Mouse (Mus musculus) liver, adult 2 months (tissue): ENCODE data around the gene Chchd6. TPM values are rescaled to one million over a fixed set of nuclear protein-coding genes. Genes with fewer than 3 reads are reported as not detected.

Experiments used
- DNase-seq: peaks from one replicate; pipeline ENCODE4 v3.0.0-alpha.2; 2011; ENCODE audit warnings: low read depth, low spot score; ENCODE audit errors: extremely low read depth
- H3K27ac ChIP-seq: fragments of 200-500 bp; replicated peaks from 2 replicates; pipeline ENCODE4 v1.5.1; 2012; ENCODE audit warnings: low read depth, mild to moderate bottlenecking, control low read depth, inconsistent platforms, low read length; ENCODE audit not compliant: insufficient read depth
- H3K27me3 ChIP-seq: fragments of 200-500 bp; 2 replicates; pipeline ENCODE4 v1.6.1; 2012; ENCODE audit warnings: mild to moderate bottlenecking, moderate library complexity, low read length, inconsistent platforms; ENCODE audit not compliant: control insufficient read depth, insufficient read depth
- H3K36me3 ChIP-seq: fragments of 200-500 bp; 2 replicates; pipeline ENCODE4 v1.6.1; 2012; ENCODE audit warnings: low read length, inconsistent platforms; ENCODE audit not compliant: control insufficient read depth, insufficient read depth
- H3K4me1 ChIP-seq: fragments of 200-500 bp; 2 replicates; pipeline ENCODE4 v1.6.1; 2011; ENCODE audit warnings: low read length; ENCODE audit not compliant: control insufficient read depth, insufficient read depth
- H3K4me3 ChIP-seq: fragments of 200-500 bp; 2 replicates; pipeline ENCODE4 v1.5.1; 2011; ENCODE audit warnings: low read depth, mild to moderate bottlenecking, control low read depth, low read length, moderate library complexity; ENCODE audit not compliant: insufficient read depth
- H3K79me2 ChIP-seq: fragments of 200-500 bp; 2 replicates; pipeline ENCODE4 v1.6.1; 2012; ENCODE audit warnings: inconsistent platforms, mild to moderate bottlenecking, low read length, moderate library complexity; ENCODE audit not compliant: control insufficient read depth, insufficient read depth
- H3K9ac ChIP-seq: fragments of 200-500 bp; 2 replicates; pipeline ENCODE4 v1.6.1; 2012; ENCODE audit warnings: low read depth, mild to moderate bottlenecking, control low read depth, inconsistent platforms, low read length
- CTCF ChIP-seq: fragments of 200-500 bp; IDR thresholded peaks from 2 replicates; pipeline ENCODE4 v1.5.1; 2011; ENCODE audit warnings: low read depth, low read length, control low read depth
- POLR2A ChIP-seq: fragments of 200-500 bp; IDR thresholded peaks from 2 replicates; pipeline ENCODE4 v1.6.1; 2011; ENCODE audit warnings: low read length, control low read depth; ENCODE audit not compliant: insufficient read depth; ENCODE audit errors: extremely low read depth
- WGBS: fragments of 180-500 bp; shearing (Covaris S2); methylation state at CpG from one replicate; pipeline ENCODE4 v1.1.7; 2018; 5-methylcytosine and 5-hydroxymethylcytosine counted together
- polyA plus RNA-seq: library from polyadenylated mRNA; depleted of rRNA; stranded (reverse); fragments of >200 nt; gene quantifications from 2 replicates; pipeline ENCODE4 v1.2.3, GENCODE M21; 2012
- total RNA-seq: library from RNA; depleted of rRNA; stranded (reverse); fragments of >200 nt; gene quantifications from 2 replicates; pipeline ENCODE4 v1.2.3, GENCODE M21; 2014

Chchd6 gene
- total and polyA plus RNA-seq, 2 experiments, result 5.0 to 6.9 TPM

GRCm38 (mm10) chr6:89457601-89458000 is 137.9 kb downstream of the Chchd6 start:
- Histone ChIP-seq H3K36me3 (no peaks in the 10 kb centered on the region), H3K27me3 (no peaks in the 10 kb centered on the region), H3K4me3 (no peak overlapping the region), H3K27ac (no peak overlapping the region), H3K9ac (no peak overlapping the region), H3K4me1 (no peaks in the 10 kb centered on the region), H3K79me2 (no peaks in the 10 kb centered on the region)
- 93% methylated on average over 2 of the region's 2 CpGs for WGBS
- TF ChIP-seq CTCF (no peak), POLR2A (no peak)
- no peak for DNase-seq

GRCm38 (mm10) chr6:89456409-89456961 is 139.0 kb downstream of the Chchd6 start:
- Histone ChIP-seq H3K27ac (no peak overlapping the region), H3K36me3 (no peaks in the 10 kb centered on the region), H3K27me3 (no peaks in the 10 kb centered on the region), H3K4me3 (no peak overlapping the region), H3K4me1 (no peaks in the 10 kb centered on the region), H3K79me2 (no peaks in the 10 kb centered on the region), H3K9ac (no peak overlapping the region)
- 95% methylated on average over 1 of the region's 1 CpGs for WGBS
- no peak for DNase-seq
- TF ChIP-seq POLR2A, result no peak
- TF ChIP-seq CTCF, result no peak

DNA sequence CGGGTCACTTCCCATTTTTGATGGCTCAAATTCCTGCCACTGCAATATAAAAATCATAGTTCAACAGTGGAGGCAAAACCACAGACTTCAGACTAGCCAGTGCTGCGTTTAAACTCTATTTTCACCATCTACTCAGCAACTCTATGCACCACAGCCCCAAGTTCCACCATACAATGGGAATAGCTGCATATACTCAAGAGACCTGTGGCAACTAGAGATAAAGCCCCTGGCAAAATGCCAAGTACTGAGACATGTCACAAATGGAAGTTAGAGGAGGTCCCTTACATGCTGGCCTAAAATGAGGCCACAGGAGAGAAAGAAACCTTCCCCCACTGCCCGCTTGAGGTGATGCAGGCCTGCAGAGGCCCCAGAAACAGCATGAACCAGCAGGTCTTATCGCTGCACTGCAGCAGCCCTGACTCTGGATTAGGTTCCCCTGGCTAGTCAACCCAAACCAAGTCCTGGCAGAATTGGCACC is 139.9 kb downstream of the Chchd6 start:
- no peak for DNase-seq
- WGBS, result 82% methylated on average over 4 of the region's 4 CpGs

DNA sequence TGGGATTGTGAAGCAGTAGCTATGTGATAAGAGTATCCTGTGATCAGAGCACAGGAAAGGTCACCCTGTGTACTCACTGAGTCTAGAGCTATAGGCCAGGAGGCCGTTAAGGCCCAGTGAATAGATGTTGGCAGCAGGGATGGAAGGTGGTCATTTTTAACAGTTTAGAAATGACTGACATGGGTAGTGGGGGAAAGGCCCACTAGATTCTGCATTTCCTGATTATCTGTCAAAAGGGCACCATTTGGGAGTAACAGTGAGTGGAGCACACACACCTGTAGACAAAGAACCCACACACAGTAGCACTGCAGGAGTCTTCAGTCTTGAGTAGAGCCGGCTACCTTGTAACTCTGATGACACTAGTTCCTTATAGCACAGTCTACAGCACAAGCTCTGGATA is 141.0 kb downstream of the Chchd6 start:
- WGBS, result 92% methylated on average over 2 of the region's 2 CpGs
- no peak for TF ChIP-seq POLR2A
- no peak for TF ChIP-seq CTCF

More for the DNA sequence above, 139.9 kb downstream of the Chchd6 start:
- Histone ChIP-seq H3K27me3 (no peaks in the 10 kb centered on the region), H3K4me3 (no peak overlapping the region), H3K79me2 (no peaks in the 10 kb centered on the region), H3K4me1 (no peaks in the 10 kb centered on the region), H3K9ac (no peak overlapping the region), H3K36me3 (no peaks in the 10 kb centered on the region), H3K27ac (no peak overlapping the region)
- TF ChIP-seq POLR2A, result no peak
- TF ChIP-seq CTCF, result no peak

DNA sequence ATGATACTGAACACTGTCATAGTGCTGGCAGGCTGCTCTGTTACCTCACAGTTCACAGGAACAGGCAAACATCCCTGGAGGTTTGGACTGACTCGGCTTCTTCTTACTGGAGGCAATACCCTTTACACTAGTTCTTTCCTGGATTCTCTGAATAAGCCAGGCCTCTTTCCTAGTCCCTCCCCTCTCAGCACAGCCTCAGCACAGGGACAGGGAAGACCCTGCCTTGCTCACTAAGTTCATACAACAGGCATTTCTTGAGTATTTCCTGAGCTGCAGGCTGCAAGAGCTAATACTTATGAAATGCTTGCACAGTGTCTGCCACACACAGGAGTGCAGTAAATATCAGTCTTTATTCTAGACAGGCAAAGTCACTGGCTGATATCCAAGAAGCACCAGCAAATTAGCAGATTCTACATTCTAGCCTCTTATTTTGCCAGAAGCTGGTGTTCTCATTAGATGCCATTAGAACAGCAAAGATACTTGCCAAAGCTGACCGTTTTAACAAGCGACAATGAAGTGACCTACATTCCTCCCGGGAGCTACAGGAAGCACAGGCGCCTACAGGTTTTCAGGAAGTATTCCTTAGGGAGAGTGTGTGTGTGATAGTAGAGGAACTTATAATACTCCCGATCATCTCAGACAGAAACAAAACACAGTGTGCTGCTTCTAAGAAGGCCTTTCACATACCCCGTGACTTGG is 142.3 kb downstream of the Chchd6 start:
- no peaks in the 10 kb centered on the region for H3K27me3 ChIP-seq
- no peak for DNase-seq
- no peaks in the 10 kb centered on the region for H3K79me2 ChIP-seq
- H3K36me3 ChIP-seq, result no peaks in the 10 kb centered on the region
- H3K9ac ChIP-seq, result no peak overlapping the region
- H3K4me3 ChIP-seq, result no peak overlapping the region
- no peak overlapping the region for H3K27ac ChIP-seq
- H3K4me1 ChIP-seq, result no peaks in the 10 kb centered on the region
- 66% methylated on average over 7 of the region's 7 CpGs for WGBS
- TF ChIP-seq CTCF, result no peak
- TF ChIP-seq POLR2A, result no peak

More for the DNA sequence above, 141.0 kb downstream of the Chchd6 start:
- H3K4me3 ChIP-seq, result no peak overlapping the region
- H3K36me3 ChIP-seq, result no peaks in the 10 kb centered on the region
- no peak for DNase-seq
- no peaks in the 10 kb centered on the region for H3K4me1 ChIP-seq
- H3K27me3 ChIP-seq, result no peaks in the 10 kb centered on the region
- H3K9ac ChIP-seq, result no peak overlapping the region
- H3K27ac ChIP-seq, result no peak overlapping the region
- no peaks in the 10 kb centered on the region for H3K79me2 ChIP-seq

DNA sequence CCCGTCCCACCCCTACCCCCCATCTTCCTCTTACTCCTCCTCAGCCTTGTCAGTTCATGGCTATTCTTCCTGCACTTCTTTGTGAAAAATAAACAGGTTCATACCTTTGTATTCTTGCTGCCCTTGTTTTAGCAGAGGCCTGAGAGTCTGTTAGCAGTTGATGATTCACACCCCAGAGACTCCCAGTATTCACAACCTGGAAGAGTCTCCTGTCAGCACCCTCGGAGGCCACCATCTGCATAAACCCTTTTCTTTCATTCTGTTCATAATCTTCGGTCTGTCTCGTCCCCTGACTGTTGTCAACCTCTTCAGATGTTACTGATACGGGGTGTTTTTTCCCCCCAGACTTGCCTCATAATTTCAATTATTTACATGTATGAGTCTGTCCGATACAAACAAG is 143.1 kb downstream of the Chchd6 start:
- no peak overlapping the region for H3K27ac ChIP-seq
- no peak for TF ChIP-seq POLR2A
- no peak for TF ChIP-seq CTCF

More for the DNA sequence above, 143.1 kb downstream of the Chchd6 start:
- Histone ChIP-seq H3K4me1 (no peaks in the 10 kb centered on the region), H3K79me2 (no peaks in the 10 kb centered on the region), H3K36me3 (no peaks in the 10 kb centered on the region), H3K9ac (no peak overlapping the region), H3K27me3 (no peaks in the 10 kb centered on the region), H3K4me3 (no peak overlapping the region)
- 88% methylated on average over 6 of the region's 6 CpGs for WGBS
- no peak for DNase-seq
